Mouse (Mus musculus) forebrain, embryonic 16.5 days (tissue): ENCODE data around the gene Lbhd2. TPM values are rescaled to one million over a fixed set of nuclear protein-coding genes. Genes with fewer than 3 reads are reported as not detected.
A peak's percentile ranks its signal among the peaks of the same experiment; 100 is the strongest.

ENCODE experiments used
- ATAC-seq: fragments of 200-750 bp; cut with Nextera tagmentation; 2 replicates; pipeline ENCODE4 v1.8.0; 2017; ENCODE audit warnings: mild to moderate bottlenecking, moderate library complexity
- H3K27ac ChIP-seq: fragments of 300-500 bp; sonication (generic); 2 replicates; pipeline ENCODE4 v1.5.1; 2014; ENCODE audit warnings: low read length, control low read depth
- H3K27me3 ChIP-seq: fragments of 300-500 bp; sonication (generic); replicated peaks from 2 replicates; pipeline ENCODE4 v1.6.1; 2014; ENCODE audit warnings: low read length; ENCODE audit not compliant: control insufficient read depth, insufficient read depth
- H3K36me3 ChIP-seq: fragments of 300-500 bp; sonication (generic); 2 replicates; pipeline ENCODE4 v1.6.1; 2014; ENCODE audit not compliant: control insufficient read depth, insufficient read depth
- H3K4me1 ChIP-seq: fragments of 300-500 bp; sonication (generic); replicated peaks from 2 replicates; pipeline ENCODE4 v1.6.1; 2014; ENCODE audit warnings: low read length; ENCODE audit not compliant: control insufficient read depth, insufficient read depth
- H3K4me2 ChIP-seq: fragments of 300-500 bp; sonication (generic); 2 replicates; pipeline ENCODE4 v1.6.1; 2014; ENCODE audit warnings: mild to moderate bottlenecking, low read length, control low read depth
- H3K4me3 ChIP-seq: fragments of 300-500 bp; sonication (generic); replicated peaks from 2 replicates; pipeline ENCODE4 v1.5.1; 2014; ENCODE audit warnings: mild to moderate bottlenecking, low read length, control low read depth
- H3K9ac ChIP-seq: fragments of 300-500 bp; sonication (generic); replicated peaks from 2 replicates; pipeline ENCODE4 v1.6.1; 2014; ENCODE audit warnings: low read depth, low read length, control low read depth
- H3K9me3 ChIP-seq: fragments of 300-500 bp; sonication (generic); 2 replicates; pipeline ENCODE4 v1.6.1; 2016; ENCODE audit warnings: low read length; ENCODE audit not compliant: control insufficient read depth
- WGBS: fragments of 180-500 bp; shearing (Covaris S2); extraction: QIAGEN DNeasy Blood & Tissue Kit; methylation state at CpG from one replicate; pipeline ENCODE4 v1.1.7; 2014; 5-methylcytosine and 5-hydroxymethylcytosine counted together
- polyA plus RNA-seq: library from polyadenylated mRNA; unstranded; fragments of >200 nt; fragmentation: Nextera tagmentation; extraction: Ambion mirVana; gene quantifications from 2 replicates; pipeline ENCODE4 v1.2.1, GENCODE M21; 2015

Lbhd2 gene
- polyA plus RNA-seq, 1 experiment from 2014 or later: 4.5 TPM

DNA sequence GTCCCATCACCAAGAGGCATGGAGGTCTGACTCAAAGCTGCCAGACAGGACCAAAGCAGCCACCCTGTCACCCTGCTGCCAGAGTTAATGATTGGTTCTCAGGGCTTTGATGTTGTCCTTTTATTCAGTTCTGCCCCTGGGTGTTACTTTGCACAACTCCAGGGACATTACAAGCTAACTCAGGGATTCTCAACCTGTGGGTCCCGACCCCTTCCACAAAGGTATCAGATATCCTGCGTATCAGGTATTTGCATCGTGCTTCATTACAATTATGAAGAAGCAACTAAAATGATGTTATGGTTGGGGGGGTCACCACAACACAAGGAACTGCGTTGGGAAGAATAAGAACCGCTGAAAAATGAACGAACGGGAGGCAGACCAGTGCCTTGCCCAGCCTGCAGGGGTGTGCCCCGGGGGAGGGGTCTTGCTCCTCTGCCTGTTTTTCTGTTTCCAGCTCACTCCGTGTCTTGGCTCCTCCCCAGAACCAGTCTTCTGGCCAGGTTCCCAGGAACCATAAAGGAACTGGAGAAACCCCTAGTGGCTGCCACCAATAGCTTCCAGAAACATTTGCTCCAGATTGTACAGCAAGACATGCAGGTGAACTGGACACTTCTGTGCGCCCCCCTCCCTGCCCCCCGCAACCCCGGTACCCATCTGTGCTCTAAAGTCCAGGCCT is 21.0 kb downstream of the Lbhd2 start:
- Histone ChIP-seq H3K36me3 (no peaks in the 10 kb centered on the region), H3K27ac (no peak overlapping the region), H3K9me3 (no peaks in the 10 kb centered on the region), H3K4me1 (peaks cover 39% of the 10 kb centered on the region), H3K4me2 (no peak overlapping the region), H3K9ac (no peak overlapping the region), H3K27me3 (peaks cover 64% of the 10 kb centered on the region), H3K4me3 (no peak overlapping the region)
- no peak for ATAC-seq
- 34% methylated on average over 12 of the region's 12 CpGs for WGBS

DNA sequence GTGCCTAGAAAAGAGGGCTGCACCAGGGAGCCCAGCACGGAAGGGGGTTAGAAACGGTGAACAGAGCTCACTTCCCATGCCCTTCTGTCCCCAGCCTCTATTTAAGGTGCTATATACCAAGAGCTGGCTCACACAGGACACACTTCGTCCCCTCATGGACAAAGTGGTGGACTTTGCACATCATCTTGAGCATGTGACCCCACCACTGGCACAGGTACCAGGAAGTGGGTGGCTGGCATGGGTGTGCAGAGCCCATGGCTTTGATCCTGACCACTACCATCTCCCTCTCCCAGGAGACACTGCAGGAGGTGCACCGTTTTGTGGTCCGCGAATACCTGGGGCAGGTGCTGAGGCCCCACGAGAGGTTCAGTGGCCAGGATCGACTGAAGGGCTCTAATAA is 21.8 kb downstream of the Lbhd2 start:
- Histone ChIP-seq H3K9ac (no peak overlapping the region), H3K9me3 (no peaks in the 10 kb centered on the region), H3K27ac (no peak overlapping the region), H3K4me3 (no peak overlapping the region), H3K36me3 (no peaks in the 10 kb centered on the region), H3K4me1 (peaks cover 37% of the 10 kb centered on the region), H3K4me2 (no peak overlapping the region), H3K27me3 (peaks cover 56% of the 10 kb centered on the region)
- 22% methylated on average over 8 of the region's 8 CpGs for WGBS
- ATAC-seq: no peak

- peak; percentile 47 for ATAC-seq
- peaks cover 48% of the 10 kb centered on the region for H3K27me3 ChIP-seq
These were observed 22.6 kb downstream of the Lbhd2 start for GRCm38 (mm10) chr12:111428961-111429911.

DNA sequence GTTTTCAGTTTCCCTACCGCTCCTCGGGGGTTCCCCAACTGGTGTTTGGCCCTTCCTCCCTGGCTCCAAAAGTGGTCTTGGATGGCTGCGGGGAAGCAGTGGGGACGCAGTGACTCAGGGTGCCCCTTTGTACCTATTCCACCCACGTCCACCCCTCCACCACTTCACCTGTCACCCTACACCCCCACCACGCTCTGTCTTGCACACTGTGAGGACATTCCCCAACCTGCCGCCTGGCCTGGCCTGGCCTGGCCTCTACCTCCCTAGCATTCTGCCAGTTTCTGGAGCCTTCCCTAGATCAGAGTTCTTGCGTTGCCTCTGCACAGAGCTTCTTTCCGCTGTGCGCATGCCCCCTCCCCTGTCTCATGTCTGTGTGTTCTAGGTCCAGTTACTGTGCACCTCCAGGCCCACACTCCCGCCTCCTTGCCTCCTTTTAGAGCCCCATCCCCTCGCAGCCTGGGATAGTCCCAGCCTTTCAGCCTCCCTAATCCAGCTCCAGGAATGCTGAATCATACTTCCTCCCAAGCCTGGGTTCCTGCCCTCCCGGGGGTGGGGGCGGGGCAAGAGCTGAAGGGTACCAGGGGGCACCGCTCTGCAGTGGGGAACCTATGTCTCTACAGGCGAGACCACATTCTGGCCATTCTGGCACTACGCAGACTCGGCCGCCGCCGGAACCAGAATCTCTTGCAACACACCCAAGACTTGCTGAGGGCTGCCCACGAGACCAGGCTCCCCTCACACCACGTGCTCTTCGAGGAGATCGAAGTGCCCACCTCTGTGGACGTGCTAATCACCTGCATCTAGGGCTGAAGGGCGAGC is 23.6 kb downstream of the Lbhd2 start:
- Histone ChIP-seq H3K9ac (no peak overlapping the region; the same call in 1 of the 2 replicates), H3K27ac (no peak overlapping the region), H3K9me3 (no peaks in the 10 kb centered on the region), H3K4me1 (peaks cover 34% of the 10 kb centered on the region), H3K36me3 (no peaks in the 10 kb centered on the region), H3K27me3 (peaks cover 38% of the 10 kb centered on the region), H3K4me3 (peak overlapping the region; percentile 48), H3K4me2 (peak overlapping the region; percentile 78)
- ATAC-seq: no peak
- WGBS: 17% methylated on average over 27 of the region's 27 CpGs

More at GRCm38 (mm10) chr12:111428961-111429911, 22.6 kb downstream of the Lbhd2 start:
- WGBS: under 1% methylated on average over 38 of the region's 40 CpGs
- Histone ChIP-seq H3K4me1 (peaks cover 34% of the 10 kb centered on the region), H3K4me2 (peak overlapping the region; percentile 78), H3K4me3 (peak overlapping the region; percentile 48), H3K36me3 (no peaks in the 10 kb centered on the region), H3K27ac (no peak overlapping the region), H3K9ac (peak overlapping the region; percentile 68), H3K9me3 (no peaks in the 10 kb centered on the region)

GRCm38 (mm10) chr12:111430868-111431817 is 24.5 kb downstream of the Lbhd2 start:
- WGBS: 25% methylated on average over 14 of the region's 14 CpGs
- no peaks in the 10 kb centered on the region for H3K36me3 ChIP-seq

DNA sequence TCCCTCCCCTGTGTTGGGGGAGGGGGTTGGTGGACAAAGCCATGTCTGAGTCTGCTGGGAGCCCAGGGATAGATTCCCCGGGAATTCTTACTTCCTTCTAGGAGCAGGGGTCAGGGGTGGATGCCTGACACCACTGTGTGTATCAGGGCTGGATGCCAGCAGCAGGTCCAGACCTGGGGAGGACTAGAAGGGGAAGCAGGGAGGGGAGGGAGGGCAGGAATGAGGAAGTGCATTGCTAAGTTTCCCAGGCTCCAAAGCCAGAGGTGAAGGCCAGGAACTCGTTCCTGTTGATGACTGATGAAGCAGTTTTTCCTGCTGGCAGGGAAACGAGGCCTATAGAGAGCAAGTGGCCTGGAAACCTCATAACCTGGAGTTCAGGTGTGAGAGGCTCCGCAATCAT is 25.5 kb downstream of the Lbhd2 start:
- H3K4me3 ChIP-seq: no peak overlapping the region
- no peaks in the 10 kb centered on the region for H3K9me3 ChIP-seq
- no peak overlapping the region for H3K9ac ChIP-seq
- peaks cover 26% of the 10 kb centered on the region for H3K4me1 ChIP-seq
- H3K27me3 ChIP-seq: peaks cover 31% of the 10 kb centered on the region
- no peak overlapping the region for H3K27ac ChIP-seq
- 36% methylated on average over 4 of the region's 4 CpGs for WGBS
- H3K4me2 ChIP-seq: no peak overlapping the region
- ATAC-seq: no peak
- H3K36me3 ChIP-seq: no peaks in the 10 kb centered on the region

More at GRCm38 (mm10) chr12:111430868-111431817, 24.5 kb downstream of the Lbhd2 start:
- Histone ChIP-seq H3K4me1 (peaks cover 26% of the 10 kb centered on the region), H3K9me3 (no peaks in the 10 kb centered on the region), H3K9ac (no peak overlapping the region), H3K27me3 (peaks cover 31% of the 10 kb centered on the region), H3K27ac (no peak overlapping the region), H3K4me3 (no peak overlapping the region), H3K4me2 (no peak overlapping the region)
- ATAC-seq: no peak

DNA sequence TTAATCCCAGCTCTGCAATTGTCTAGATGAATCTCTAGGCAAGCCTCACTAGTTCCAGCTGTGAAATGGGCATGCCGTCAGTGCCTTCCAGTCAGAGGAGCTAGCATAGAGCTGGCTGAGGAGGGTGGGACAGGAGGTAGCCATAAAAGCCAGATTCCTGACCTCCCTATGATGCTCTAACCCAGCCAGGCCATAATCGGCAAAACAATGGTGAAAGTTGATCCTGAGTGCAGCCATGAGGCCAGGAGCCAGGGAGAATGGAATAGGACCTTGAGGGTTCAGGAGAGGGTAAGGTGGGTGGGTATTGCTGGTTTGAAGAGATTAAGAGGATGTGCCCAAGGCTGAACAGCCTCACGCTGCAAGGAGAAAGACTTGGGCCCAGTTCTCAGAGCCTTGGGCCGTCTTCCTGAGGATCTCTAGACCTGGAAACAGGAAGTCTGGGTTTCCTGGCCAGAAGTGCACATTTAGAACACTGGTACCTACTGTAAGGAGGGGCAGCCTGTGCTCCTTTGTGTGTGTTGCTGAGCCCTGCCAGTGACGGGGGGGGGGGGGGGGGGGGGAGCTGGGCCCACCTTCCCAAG is 26.2 kb downstream of the Lbhd2 start:
- WGBS: 51% methylated on average over 5 of the region's 5 CpGs
- Histone ChIP-seq H3K4me2 (no peak overlapping the region), H3K36me3 (no peaks in the 10 kb centered on the region), H3K4me3 (no peak overlapping the region), H3K27ac (no peak overlapping the region; the same call in 1 of the 2 replicates), H3K9ac (no peak overlapping the region), H3K27me3 (peaks cover 28% of the 10 kb centered on the region), H3K4me1 (peaks cover 22% of the 10 kb centered on the region), H3K9me3 (no peaks in the 10 kb centered on the region)
- no peak for ATAC-seq

DNA sequence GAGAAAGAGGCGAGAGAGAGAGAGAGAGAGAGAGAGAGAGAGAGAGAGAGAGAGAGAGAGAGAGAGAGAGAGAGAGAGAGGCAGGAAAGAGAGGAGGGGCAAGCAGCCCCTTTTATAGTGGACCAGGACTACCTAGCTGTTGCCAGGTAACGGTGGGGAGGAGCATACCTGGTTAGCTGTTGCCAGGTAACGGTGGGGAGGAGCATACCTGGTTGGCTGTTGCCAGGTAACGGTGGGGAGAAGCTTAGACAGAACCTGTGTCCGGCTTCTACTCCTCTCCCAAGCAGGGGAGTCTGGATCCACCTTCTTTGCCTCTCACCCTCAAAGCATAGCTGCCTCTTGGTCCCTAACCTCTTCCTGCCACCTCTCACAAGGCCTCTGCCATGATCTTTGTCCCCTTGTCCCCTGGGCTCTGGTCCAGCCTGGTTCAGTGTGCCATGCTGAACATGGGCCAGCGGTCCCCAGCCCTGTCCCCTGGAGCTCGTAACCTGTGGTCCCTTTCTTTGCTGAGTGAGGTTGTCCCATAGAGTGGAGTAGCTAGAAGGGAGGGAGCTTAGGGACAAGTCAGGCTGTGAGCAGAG is 27.6 kb downstream of the Lbhd2 start:
- Histone ChIP-seq H3K27me3 (peaks cover 20% of the 10 kb centered on the region), H3K27ac (peak overlapping the region; percentile 51; the same call in 1 of the 2 replicates), H3K4me1 (peaks cover 9% of the 10 kb centered on the region), H3K9me3 (no peaks in the 10 kb centered on the region), H3K4me2 (peak overlapping the region; percentile 22; the same call in 1 of the 2 replicates), H3K4me3 (no peak overlapping the region), H3K9ac (no peak overlapping the region), H3K36me3 (no peaks in the 10 kb centered on the region)
- 22% methylated on average over 6 of the region's 7 CpGs for WGBS
- peak; percentile 71 for ATAC-seq
